Mouse (Mus musculus) kidney, postnatal 0 days (tissue): ENCODE measurements at regions not wholly inside any gene's neighbourhood (a gene's known extent, or its start where the extent isn't known, plus 50 kb on each side); places are given as distances from the start of the nearest gene placed in this dataset.

Experiments used
- ATAC-seq: fragments of 200-750 bp; cut with Nextera tagmentation; replicated peaks from 2 replicates; pipeline ENCODE4 v1.8.0; 2017; ENCODE audit warnings: low read depth, moderate number of reproducible peaks, moderate TSS enrichment, moderate library complexity; ENCODE audit not compliant: low FRiP score
- DNase-seq: peaks from one replicate; pipeline ENCODE4 v3.0.0-alpha.2; 2016; ENCODE audit warnings: low spot score
- H3K27ac ChIP-seq: fragments of 300-500 bp; sonication (generic); 2 replicates; pipeline ENCODE4 v1.5.1; 2014; ENCODE audit warnings: mild to moderate bottlenecking
- H3K27me3 ChIP-seq: fragments of 300-500 bp; sonication (generic); 2 replicates; pipeline ENCODE4 v1.6.1; 2014; ENCODE audit warnings: low read length, mixed read lengths; ENCODE audit not compliant: insufficient read depth
- H3K36me3 ChIP-seq: fragments of 300-500 bp; sonication (generic); 2 replicates; pipeline ENCODE4 v1.6.1; 2014; ENCODE audit warnings: low read length, mixed read lengths; ENCODE audit not compliant: insufficient read depth
- H3K4me1 ChIP-seq: fragments of 300-500 bp; sonication (generic); replicated peaks from 2 replicates; pipeline ENCODE4 v1.6.1; 2014; ENCODE audit warnings: antibody characterized with exemption, low read length, mixed read lengths; ENCODE audit not compliant: insufficient read depth
- H3K4me2 ChIP-seq: fragments of 300-500 bp; sonication (generic); 2 replicates; pipeline ENCODE4 v1.6.1; 2014; ENCODE audit warnings: mild to moderate bottlenecking, low read length, moderate library complexity, mixed read lengths
- H3K4me3 ChIP-seq: fragments of 300-500 bp; sonication (generic); replicated peaks from 2 replicates; pipeline ENCODE4 v1.5.1; 2014; ENCODE audit warnings: low read depth, low read length
- H3K9ac ChIP-seq: fragments of 300-500 bp; sonication (generic); 2 replicates; pipeline ENCODE4 v1.6.1; 2014; ENCODE audit warnings: low read depth, low read length
- H3K9me3 ChIP-seq: fragments of 300-500 bp; sonication (generic); replicated peaks from 2 replicates; pipeline ENCODE4 v1.6.1; 2016; ENCODE audit warnings: low read length, inconsistent platforms, mixed read lengths
- CTCF ChIP-seq: IDR thresholded peaks from 2 replicates; pipeline ENCODE4 v1.5.1; 2016; ENCODE audit warnings: antibody characterized with exemption, low read depth, mild to moderate bottlenecking, moderate library complexity
- WGBS: fragments of 180-500 bp; shearing (Covaris S2); extraction: QIAGEN DNeasy Blood & Tissue Kit; methylation state at CpG from one replicate; pipeline ENCODE4 v1.1.7; 2014; 5-methylcytosine and 5-hydroxymethylcytosine counted together

DNA sequence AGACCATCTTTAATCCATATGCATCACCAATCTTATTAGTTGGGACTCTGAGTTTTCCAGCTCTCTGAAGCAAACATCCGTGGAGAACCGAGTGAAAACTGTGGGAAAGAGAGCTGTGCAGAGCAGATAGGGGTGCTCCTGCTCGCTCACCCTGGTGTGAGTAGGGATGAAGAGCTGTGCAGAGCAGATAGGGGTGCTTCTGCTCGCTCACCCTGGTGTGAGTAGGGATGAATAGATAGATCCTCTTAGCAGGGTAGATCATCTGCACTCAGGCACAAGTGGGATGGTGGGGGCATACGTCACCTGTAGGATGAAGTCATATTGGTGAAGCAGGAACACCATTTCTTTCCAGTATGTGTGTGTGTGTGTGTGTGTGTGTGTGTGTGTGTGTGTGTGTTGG lies 50.6 kb upstream of the Slc1a3 start:
- ATAC-seq, result no peak
- 84% methylated on average over 5 of the region's 5 CpGs for WGBS

More for the DNA sequence above, 50.6 kb upstream of the Slc1a3 start:
- Histone ChIP-seq H3K4me3 (no peak overlapping the region), H3K4me1 (no peaks in the 10 kb centered on the region), H3K27ac (no peak overlapping the region), H3K4me2 (no peak overlapping the region), H3K36me3 (no peaks in the 10 kb centered on the region), H3K9me3 (no peaks in the 10 kb centered on the region), H3K27me3 (no peaks in the 10 kb centered on the region), H3K9ac (no peak overlapping the region)
- no peak for DNase-seq
- no peak for TF ChIP-seq CTCF
